Mouse (Mus musculus): Measurements from ENCODE around the gene Olfr479. TPM values are rescaled to one million over a fixed set of nuclear protein-coding genes. Genes with fewer than 3 reads are reported as not detected.
"Not testable (repeated sequence)": the region's sequence is repeated elsewhere in the genome, so short reads cannot be mapped to it uniquely, and the experiment has no call there.

Gene Olfr479
- not detected for polyA plus RNA-seq (2017; shearing (Covaris generic))

DNA sequence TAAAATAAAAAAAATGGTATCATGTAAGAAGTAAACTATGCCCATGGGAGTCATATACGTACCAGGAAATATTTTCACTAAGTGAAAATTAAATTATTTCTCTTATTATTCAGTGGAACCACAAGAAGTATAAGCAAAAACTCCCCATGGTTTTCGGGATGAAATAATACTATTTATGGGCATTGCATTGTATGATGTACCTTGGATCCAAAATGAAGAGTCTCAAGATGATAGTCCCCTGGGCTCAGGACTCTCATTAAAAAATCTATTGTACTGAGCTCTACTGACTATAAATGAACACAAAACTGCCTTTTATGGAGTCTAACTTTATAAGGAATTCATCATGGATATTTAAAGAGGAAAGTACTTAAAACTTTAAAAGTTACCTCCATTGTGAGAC, at the start of gene Olfr479:
Olfr479 (plus strand) TSS at position 301 of the 400 bp plus-strand sequence.
- ATAC-seq, result no peak

DNA sequence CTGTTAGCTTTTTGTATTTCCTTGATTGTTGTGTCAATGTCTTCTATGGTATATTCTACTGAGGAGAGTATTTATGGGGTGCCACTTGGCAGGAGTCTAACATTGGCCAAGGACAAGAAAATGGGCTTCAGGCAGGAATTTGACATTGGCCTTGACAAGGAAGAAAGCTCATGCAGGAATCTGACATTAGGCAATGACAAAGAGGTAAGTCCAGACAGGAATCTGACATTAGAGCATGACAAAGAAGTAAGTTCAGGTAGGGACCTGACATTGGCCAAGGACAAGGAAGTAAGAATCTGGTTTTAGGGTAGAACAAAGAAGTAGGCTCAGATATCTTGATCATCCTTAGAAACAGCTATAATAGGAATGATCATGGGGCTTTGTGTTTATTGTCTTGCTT, 36.2 kb upstream of the Olfr479 start:
- not testable (repeated sequence) for ATAC-seq

DNA sequence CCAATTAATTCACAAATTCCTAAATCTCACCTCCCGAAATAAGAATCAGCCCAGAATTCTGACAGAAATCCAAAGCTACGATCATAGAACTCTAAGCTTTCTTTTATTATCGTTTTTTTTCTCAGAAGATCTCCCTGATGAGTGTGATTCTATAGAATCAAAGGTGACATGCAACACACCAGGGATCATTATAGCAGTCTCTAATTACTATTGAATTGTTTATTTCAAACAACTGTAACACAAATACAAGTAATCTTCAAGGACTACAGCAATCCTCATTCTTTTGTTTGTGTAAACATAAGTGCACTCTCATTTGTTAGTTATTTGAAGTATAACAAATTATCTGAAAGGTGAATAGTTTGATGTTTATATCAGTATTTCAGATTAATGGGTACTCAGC, 16.6 kb upstream of the Olfr479 start, which contains the start of gene Olfr478:
Olfr478 (minus strand) TSS at position 101 of the 400 bp plus-strand sequence.
- ATAC-seq, result no peak

DNA sequence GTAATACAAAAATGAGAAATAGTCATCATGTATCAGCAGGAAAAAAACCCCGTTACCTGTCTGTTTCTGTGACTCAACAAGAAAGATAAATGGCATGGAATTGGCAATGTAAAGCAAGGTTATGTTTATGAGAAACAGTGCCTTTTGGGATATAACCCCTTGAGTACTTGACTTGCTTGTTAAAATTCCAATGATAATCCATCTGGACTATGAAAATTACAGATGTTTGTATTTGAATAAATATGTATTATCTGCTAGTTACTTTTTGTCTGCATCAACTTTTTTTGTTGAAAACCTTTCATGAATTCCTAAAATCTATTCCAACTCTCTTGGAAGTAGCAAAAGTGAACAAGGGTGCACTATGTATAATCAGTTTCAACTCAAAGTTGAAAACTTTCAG, 16.8 kb downstream of the Olfr479 start, which contains the start of gene Olfr480:
Olfr480 (minus strand) TSS at position 101 of the 400 bp plus-strand sequence.
- ATAC-seq, result no peak

DNA sequence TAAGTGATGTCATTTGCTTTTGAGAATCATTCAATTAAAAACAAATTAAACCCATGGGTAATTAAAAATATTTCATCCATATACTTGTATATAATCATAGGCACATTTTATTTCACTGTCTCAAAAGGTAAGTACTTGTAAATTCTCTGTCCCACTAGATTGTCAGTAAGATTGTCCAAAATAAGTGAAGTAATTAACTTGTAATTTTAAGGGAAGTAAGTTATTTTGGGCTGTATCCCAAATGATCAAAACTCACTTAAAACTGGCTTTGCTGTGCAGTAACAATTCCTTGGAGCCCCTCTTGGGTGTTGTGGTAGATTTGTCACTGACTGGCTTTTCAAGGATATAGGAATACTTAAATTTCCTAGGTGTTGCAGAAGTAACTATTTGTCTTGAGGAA, 29.1 kb downstream of the Olfr479 start, which contains the start of gene Olfr481:
Olfr481 (plus strand) TSS at position 301 of the 400 bp plus-strand sequence.
- ATAC-seq, result no peak

- no peak for ATAC-seq
Measured at GRCm38 (mm10) chr7:108097486-108097885, 47.0 kb downstream of the Olfr479 start, which contains the start of gene Olfr482. Olfr482 (minus strand) TSS chr7:108097586.

- ATAC-seq, result no peak
Measured at GRCm38 (mm10) chr7:108100549-108100948, 50.1 kb downstream of the Olfr479 start, which contains the start of gene Olfr483. Olfr483 (plus strand) TSS chr7:108100849.

Other genes with a start within 250 kb of the Olfr479 start
- gene Ovch2, start 249.5 kb upstream of the Olfr479 start, polyA plus RNA-seq (2017; shearing (Covaris generic)), result not detected
- gene Olfr467, start 238.4 kb upstream of the Olfr479 start, polyA plus RNA-seq (2017; shearing (Covaris generic)), result not detected
- gene Olfr469, start 225.2 kb upstream of the Olfr479 start, polyA plus RNA-seq (2017; shearing (Covaris generic)), result not detected
- under 1 TPM in 1 of 3 experiments, not detected in 2; 0.66 TPM for gene Olfr470, start 203.2 kb upstream of the Olfr479 start, polyA plus RNA-seq (2017; shearing (Covaris generic))
- under 1 TPM in 2 of 3 experiments, not detected in 1; 0.06 to 0.08 TPM for gene Olfr472, start 152.8 kb upstream of the Olfr479 start, polyA plus RNA-seq (2017; shearing (Covaris generic))
- not detected for gene Olfr473, start 120.2 kb upstream of the Olfr479 start, polyA plus RNA-seq (2017; shearing (Covaris generic))
- not detected for gene Olfr474, start 96.0 kb upstream of the Olfr479 start, polyA plus RNA-seq (2017; shearing (Covaris generic))
- under 1 TPM in 1 of 3 experiments, not detected in 2; 0.16 TPM for gene Olfr476, start 85.9 kb upstream of the Olfr479 start, polyA plus RNA-seq (2017; shearing (Covaris generic))
- not detected for gene Olfr477, start 64.0 kb upstream of the Olfr479 start, polyA plus RNA-seq (2017; shearing (Covaris generic))
- gene Olfr478, start 16.7 kb upstream of the Olfr479 start, polyA plus RNA-seq (2017; shearing (Covaris generic)), result not detected
- gene Olfr480, start 16.7 kb downstream of the Olfr479 start, polyA plus RNA-seq (2017; shearing (Covaris generic)), result not detected
- gene Olfr481, start 29.2 kb downstream of the Olfr479 start, polyA plus RNA-seq (2017; shearing (Covaris generic)), result under 1 TPM in 1 of 3 experiments, not detected in 2; 0.29 TPM
- under 1 TPM in 2 of 3 experiments, not detected in 1; 0.15 TPM for gene Olfr482, start 46.9 kb downstream of the Olfr479 start, polyA plus RNA-seq (2017; shearing (Covaris generic))
- not detected for gene Olfr483, start 50.2 kb downstream of the Olfr479 start, polyA plus RNA-seq (2017; shearing (Covaris generic))
- not detected for gene Olfr484, start 76.8 kb downstream of the Olfr479 start, polyA plus RNA-seq (2017; shearing (Covaris generic))
- gene Olfr485, start 109.2 kb downstream of the Olfr479 start, polyA plus RNA-seq (2017; shearing (Covaris generic)), result not detected
- gene Olfr486, start 122.0 kb downstream of the Olfr479 start, polyA plus RNA-seq (2017; shearing (Covaris generic)), result not detected
- not detected for gene Olfr487, start 163.9 kb downstream of the Olfr479 start, polyA plus RNA-seq (2017; shearing (Covaris generic))
- not detected for gene Olfr488, start 207.7 kb downstream of the Olfr479 start, polyA plus RNA-seq (2017; shearing (Covaris generic))
- not detected for gene Olfr490, start 238.2 kb downstream of the Olfr479 start, polyA plus RNA-seq (2017; shearing (Covaris generic))